Mouse (Mus musculus): Measurements from ENCODE around the gene Slc5a4b. TPM values are rescaled to one million over a fixed set of nuclear protein-coding genes. Genes with fewer than 3 reads are reported as not detected.

Gene Slc5a4b
- total RNA-seq, 2 experiments from 2014 or later, result not detected

DNA sequence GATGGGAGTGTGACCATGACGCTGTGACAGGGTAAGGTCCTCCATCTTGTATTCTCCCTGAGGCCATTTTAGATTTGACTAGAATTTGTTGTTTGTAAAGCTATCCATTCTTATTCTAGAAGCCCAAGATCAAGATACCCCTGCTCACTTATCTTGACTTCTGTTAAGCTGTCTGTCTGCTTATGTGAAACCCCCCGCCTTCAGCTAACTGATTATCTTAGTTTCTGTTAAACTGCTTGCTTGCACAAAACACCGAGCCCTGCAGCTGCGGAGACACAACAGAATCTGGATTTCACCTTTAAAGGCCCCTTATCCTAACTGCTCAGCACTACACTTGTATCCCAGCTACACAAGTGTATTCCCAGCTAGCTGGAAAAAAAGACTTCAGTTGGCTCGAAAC, 73.8 kb downstream of the Slc5a4b start:
- DNase-seq, result no peak

DNA sequence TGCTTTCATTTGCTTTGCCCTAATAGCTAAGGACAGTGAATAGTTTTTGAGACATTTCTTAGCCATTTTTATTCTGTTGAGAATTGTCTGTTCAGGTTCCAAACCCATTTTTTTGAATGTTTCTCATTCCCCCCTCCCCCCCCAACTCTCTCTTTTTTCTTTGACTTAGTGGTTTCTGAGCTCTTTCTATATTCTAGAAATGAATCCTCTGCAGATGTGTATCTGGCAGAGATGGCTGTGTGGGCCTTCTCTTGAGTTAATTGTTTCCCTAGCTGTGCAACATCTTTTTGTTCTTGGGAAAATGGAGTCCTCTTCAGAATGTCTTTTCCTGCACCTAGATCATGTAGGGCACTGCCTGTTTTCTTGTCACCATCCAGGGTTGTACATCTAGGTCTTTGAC, 75.5 kb downstream of the Slc5a4b start:
- DNase-seq, result no peak

DNA sequence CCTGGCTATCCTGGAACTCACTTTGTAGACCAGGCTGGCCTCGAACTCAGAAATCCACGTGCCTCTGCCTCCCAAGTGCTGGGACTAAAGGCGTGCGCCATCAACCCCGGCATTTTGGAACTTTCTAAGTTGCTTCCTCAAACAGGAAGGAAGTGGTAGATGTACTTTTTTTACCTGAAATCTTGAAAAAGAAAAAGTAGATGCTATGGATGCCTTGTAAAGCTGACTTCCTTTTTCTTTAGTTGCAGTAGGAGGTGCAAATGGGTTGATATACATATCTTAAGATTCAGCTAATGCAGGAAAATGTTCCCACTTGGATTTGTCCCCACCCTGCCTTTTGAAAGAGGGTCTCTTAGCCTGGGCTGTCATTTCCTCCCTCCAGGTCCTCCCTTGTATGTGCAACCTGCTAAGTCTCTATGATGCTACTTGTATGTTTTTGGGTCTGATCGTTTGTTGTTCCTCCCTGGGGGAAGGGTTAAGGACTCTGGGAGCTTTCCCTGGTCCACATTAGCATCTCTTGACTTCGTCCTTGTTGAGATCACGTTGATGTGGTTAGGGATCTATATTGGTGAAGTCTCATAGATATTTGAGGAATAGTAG, 76.7 kb downstream of the Slc5a4b start:
- no peak for DNase-seq

GRCm38 (mm10) chr10:76033119-76033455, 77.7 kb downstream of the Slc5a4b start:
- no peak for DNase-seq

DNA sequence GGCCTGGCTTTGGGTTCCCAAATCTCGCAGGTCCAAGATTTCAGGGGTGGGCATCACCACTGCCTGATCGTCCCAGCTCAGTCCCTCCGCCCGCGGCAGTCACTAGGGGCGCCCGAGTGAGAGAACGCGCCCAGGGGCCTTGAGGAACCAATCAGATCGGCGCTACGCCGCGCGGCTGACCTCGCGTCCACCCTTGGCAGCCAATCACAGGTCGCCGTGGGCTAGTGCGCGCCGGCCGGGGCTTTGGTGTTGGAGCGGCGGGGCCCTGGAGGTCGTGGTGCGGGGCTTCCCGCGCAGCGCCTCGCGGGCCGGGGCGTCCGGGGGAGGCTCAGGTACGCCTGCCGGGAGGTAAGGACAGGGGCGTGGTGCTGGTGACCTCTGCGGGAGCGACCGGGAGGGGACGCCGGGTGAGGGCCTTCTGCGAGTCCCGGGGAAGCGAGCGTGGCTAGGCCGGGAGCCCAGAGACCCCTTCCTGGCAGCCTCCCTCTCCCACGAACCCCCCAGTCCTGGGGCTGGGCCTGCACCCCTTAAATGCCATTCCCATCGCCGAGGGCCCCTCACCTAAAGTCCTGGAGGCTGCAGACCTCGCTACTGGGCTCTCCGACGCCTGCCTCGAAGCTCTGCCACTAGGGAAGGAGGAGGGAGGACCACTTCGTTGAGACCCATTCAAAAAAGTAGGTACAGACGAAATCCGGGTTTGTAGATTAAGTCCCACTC, 78.2 kb downstream of the Slc5a4b start, which contains the start of gene Zfp280b:
Gene Zfp280b, plus strand, starts transcription at position 249 of the 717 bp plus-strand sequence.
- peak; percentile 97 for DNase-seq

- DNase-seq, result peak; percentile 48
Measured at GRCm38 (mm10) chr10:76031511-76032401, 79.0 kb downstream of the Slc5a4b start.

DNA sequence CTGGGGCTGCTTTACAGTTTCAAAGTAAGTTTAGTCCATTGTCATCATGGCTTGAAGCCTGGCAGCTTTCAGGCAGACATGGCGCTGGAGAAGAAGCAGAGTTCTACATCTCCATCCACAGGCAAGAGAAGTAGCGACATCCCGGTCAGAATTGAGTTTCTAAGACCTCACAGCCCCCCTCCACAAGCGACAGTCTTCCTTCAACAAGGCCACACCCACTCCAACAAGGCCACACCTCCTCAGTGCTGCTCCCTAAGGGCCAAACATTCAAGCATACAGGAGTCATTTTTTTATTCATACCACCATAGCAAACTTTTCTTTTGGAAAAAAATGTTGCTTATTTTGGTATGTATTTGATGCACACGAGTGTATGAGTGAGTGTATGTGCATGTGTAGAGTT, 80.3 kb downstream of the Slc5a4b start:
- DNase-seq, result no peak

DNA sequence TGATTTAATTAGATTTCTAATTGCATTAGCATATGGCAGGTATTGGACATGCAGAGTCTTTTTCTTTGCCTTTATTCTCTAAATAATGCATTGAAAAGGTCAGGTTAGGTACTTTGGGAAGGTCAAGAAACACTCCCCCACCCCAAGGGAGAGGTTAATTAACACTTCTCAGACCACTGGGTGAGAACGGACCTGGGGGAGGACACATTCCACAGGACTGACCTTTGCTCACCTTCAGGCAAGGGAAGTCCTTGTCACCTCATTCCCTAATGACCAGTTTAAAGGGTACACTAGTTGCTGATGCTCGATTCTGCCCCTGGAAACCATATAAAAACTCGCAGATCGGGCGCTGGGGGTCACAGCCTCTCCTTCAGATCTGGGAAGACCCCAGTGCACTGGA, 81.5 kb downstream of the Slc5a4b start:
- DNase-seq, result no peak

GRCm38 (mm10) chr10:76028396-76028795, 82.4 kb downstream of the Slc5a4b start:
- no peak for DNase-seq

DNA sequence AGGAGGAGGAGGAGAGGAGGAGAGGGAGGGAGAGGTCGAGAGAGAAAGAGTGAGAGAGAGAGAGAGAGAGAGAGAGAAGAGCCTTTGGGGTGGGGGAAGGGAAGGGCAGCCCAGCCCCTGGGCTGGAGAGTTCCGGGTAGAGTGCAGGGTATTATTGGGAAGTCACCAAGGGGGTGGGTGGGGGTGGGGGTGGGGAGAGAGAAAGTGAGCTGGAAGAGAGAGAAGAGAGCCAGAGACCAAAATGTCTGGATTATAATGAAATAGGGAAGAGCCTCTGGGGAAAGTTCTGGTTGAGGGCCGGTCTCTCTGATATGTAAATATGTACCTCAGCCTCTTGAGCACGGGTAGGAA, 82.8 kb downstream of the Slc5a4b start:
- DNase-seq, result no peak

DNA sequence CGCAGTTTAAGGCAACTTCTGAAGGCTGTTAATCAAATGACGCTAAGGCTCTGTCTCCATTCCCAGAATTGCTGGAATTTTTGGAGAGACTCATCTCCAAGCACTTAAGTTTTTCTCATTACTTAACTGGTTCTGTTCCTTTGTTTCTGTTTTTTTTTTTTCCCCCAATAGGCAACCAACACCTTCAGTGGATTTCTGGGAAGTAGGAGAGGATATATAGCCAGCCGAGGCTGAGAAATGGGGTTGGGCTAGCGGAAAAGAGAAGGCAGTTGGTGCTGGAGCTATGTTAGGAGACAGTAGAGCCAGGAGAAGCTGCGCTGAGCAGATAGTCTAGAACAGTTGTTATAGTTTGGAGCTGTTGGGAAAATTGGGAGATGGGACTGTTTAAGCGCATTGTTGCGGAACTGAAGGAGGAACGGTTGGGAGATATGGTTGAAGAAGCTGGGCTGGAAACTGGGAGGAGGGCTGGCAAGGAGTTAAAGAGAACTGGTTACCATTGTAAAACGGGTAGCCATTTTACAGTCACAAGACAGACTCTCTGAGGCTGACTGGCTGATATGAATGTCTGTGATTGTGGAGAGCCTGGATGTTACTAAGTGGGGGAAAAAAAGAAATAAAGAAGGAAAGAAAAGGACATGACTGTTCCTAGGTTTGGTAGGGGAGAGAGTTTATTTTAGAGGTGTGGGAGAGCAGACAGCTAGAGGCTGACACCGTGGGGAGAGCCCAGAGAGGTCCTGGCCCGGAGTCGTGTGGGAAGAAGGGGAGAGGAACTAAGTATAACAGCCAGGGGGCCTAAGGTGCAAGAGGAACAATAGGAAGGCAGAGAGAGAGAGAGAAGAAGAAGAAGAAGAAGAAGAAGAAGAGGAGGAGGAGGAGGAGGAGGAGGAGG, 83.4 kb downstream of the Slc5a4b start:
- DNase-seq, result no peak

DNA sequence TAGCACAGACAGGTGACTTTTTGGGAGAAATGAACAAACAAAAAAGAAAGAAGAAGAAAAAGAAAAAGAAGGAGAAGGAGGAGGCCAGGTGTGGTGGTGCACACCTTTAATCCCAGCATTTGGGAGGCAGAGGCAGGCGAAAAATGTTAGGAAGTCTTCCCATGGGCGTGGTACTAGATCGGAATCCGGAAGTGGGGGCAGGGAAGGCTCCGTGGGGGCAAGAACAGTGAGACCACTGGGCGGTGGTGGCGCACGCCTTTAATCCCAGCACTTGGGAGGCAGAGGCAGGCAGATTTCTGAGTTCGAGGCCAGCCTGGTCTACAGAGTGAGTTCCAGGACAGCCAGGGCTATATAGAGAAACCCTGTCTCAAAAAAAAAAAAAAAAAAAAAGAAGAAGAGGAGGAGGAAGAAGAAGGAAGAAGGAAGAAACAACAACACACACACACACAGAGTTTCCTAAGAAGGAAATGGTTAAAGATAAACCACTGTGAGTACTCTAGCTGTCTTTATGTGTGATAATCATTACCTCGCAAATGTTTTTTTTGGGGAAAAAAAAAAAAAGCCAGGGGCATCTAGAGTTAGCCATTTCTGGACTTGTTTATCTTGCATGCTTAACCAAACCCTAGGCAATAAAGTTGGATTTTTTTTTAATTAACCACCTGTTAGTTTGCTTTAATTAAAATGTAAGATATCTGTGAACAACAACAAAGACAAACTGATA, 85.1 kb downstream of the Slc5a4b start:
- DNase-seq, result no peak

DNA sequence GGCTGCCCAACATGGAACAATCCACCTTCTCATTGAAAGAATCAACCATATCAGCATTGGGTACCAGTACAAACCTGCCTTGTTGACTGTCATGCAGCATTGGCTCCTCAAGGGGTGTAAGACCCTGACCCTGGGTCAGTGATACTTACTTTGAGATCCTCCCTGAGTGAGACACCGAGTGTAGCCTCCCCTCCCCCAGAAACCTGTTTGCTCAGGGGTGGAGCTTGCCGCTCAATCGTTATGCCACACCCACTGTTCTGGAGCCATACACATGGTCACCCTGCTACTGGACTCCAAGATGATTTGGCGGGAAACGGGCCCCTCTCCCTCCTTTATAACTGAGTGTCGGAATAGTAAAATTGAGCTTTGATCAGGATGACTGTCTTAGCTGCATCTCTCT, 86.8 kb downstream of the Slc5a4b start:
- DNase-seq, result no peak

DNA sequence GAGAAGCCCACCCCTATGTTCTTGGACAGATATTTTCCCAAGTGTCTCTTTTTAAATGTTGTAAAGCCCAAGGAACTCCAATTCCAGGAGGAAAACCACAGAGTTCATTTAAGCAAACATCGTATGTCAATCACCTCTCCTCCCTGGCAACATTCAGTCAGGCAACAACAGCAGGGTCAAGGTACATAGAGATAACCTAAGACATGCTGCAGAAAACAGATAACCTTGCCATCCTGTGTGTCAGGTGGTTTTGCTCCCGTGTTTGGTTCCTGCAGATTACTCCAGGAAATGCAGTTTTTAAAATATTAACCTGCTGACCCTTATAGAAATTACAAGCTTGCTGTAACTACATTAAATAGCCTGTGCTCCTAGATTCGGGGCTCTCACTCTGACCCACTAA, 89.0 kb downstream of the Slc5a4b start:
- DNase-seq, result no peak

- DNase-seq, result no peak
Measured at GRCm38 (mm10) chr10:76016886-76017285, 93.9 kb downstream of the Slc5a4b start.

DNA sequence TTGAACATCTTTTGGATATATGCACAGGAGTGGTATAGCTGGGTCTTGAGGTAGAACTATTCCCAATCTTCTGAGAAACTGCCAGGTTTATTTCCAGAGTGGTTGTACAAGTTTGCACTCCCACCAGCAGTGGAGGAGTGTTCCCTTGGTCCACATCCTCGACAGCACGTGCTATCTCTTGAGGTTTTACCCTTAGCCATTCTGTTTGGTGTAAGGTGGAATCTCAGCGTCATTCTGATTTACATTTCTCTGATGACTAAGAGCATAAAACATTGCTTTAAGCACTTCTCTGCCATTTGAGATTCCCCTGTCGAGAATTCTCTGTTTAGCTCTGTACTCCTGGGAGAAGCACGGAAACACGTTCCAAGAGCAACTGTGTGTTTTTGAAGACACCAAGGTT, 97.8 kb downstream of the Slc5a4b start:
- no peak for DNase-seq

DNA sequence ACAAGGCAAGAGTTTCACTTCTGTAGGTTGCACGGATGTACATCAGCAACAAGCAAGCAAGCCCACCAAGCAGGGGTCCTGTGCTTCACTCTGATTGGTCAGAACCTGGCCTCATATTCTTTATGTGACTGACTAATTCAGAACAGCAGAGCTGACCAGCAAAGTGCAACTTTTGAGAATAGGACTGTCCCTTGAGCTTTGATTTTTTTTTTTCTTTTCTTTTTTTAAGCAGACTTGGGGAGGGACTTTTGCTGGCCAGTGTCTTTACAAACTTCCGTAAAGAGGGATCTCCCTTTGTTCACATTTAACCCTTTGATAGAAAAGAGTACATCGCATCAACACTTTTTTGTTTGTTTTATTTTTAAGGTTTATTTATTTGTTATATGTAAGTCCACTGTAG, 100.9 kb downstream of the Slc5a4b start:
- DNase-seq, result no peak
